Mouse (Mus musculus) CH12.LX (cell line): ENCODE data around the gene Angptl8. TPM values are rescaled to one million over a fixed set of nuclear protein-coding genes. Genes with fewer than 3 reads are reported as not detected.

Experiments
- DNase-seq: peaks from one replicate; pipeline ENCODE4 v3.0.0-alpha.2; 2013; ENCODE audit errors: extremely low read depth
- H3K27ac ChIP-seq: 2 replicates; pipeline ENCODE4 v1.5.1; 2012; ENCODE audit warnings: low read depth, mild to moderate bottlenecking, control low read depth, moderate library complexity; ENCODE audit not compliant: insufficient read depth
- H3K27me3 ChIP-seq: replicated peaks from 2 replicates; pipeline ENCODE3; 2012; ENCODE audit warnings: inconsistent platforms
- H3K36me3 ChIP-seq, 2 experiments: replicated peaks in 1 of 2; 2 replicates each; pipeline versions ENCODE3 to v1.6.1; 2012; ENCODE audit warnings: inconsistent platforms in 1 of 2, low read length in 1 of 2, mild to moderate bottlenecking in 1 of 2, mixed read lengths in 1 of 2, moderate library complexity in 1 of 2; ENCODE audit not compliant: control insufficient read depth in 1 of 2, insufficient read depth in 1 of 2
- H3K4me1 ChIP-seq, 2 experiments: 2 replicates each; pipeline ENCODE4 v1.6.1; 2012; ENCODE audit warnings: inconsistent platforms in 1 of 2, moderate library complexity in 1 of 2; ENCODE audit not compliant: insufficient read depth in 2 of 2, control insufficient read depth in 1 of 2
- H3K4me2 ChIP-seq: 2 replicates; pipeline ENCODE4 v1.6.1; 2012; ENCODE audit warnings: low read depth, mild to moderate bottlenecking, control low read depth; ENCODE audit not compliant: poor library complexity, insufficient read depth, severe bottlenecking
- H3K4me3 ChIP-seq, 3 experiments: fragments of 150-350 bp in 1 of 3; sonication (generic) in 1 of 3; replicated peaks in 1 of 3; 2 replicates each; pipeline versions ENCODE3 to v1.5.1; 2011 to 2012; ENCODE audit warnings: low read depth in 2 of 3, low read length in 2 of 3, mild to moderate bottlenecking in 2 of 3, moderate library complexity in 2 of 3, control low read depth in 1 of 3, improper control_type of control experiment in 1 of 3, inconsistent platforms in 1 of 3, mixed read lengths in 1 of 3; ENCODE audit not compliant: poor library complexity in 1 of 3
- H3K79me2 ChIP-seq: replicated peaks from 2 replicates; pipeline ENCODE4 v1.6.1; 2012; ENCODE audit warnings: mild to moderate bottlenecking, moderate library complexity; ENCODE audit not compliant: control insufficient read depth, poor library complexity, insufficient read depth, severe bottlenecking; ENCODE audit errors: extremely low read depth
- H3K9ac ChIP-seq: 2 replicates; pipeline ENCODE4 v1.6.1; 2012; ENCODE audit warnings: low read depth, mild to moderate bottlenecking, control low read depth, moderate library complexity; ENCODE audit not compliant: insufficient read depth
- H3K9me3 ChIP-seq: replicated peaks from 2 replicates; pipeline ENCODE3; 2012; ENCODE audit warnings: low read length, inconsistent platforms, mixed read lengths
- CHD2 ChIP-seq: IDR thresholded peaks from 2 replicates; pipeline ENCODE4 v1.6.1; 2011; ENCODE audit warnings: low read length, improper control_type of control experiment
- CTCF ChIP-seq, 2 experiments: IDR thresholded peaks in 1 of 2; conservative IDR thresholded peaks in 1 of 2; 2 replicates each; pipeline ENCODE4 v1.5.1; 2011 to 2012; ENCODE audit warnings: low read depth in 2 of 2, low read length in 2 of 2, improper control_type of control experiment in 1 of 2, inconsistent platforms in 1 of 2, mild to moderate bottlenecking in 1 of 2, moderate library complexity in 1 of 2
- NELFE ChIP-seq: IDR thresholded peaks from 2 replicates; pipeline ENCODE4 v1.6.1; 2011; ENCODE audit warnings: low read depth, low read length, improper control_type of control experiment
- RAD21 ChIP-seq: IDR thresholded peaks from 2 replicates; pipeline ENCODE4 v1.6.1; 2011; ENCODE audit warnings: low read depth, mild to moderate bottlenecking, low read length, improper control_type of control experiment, moderate library complexity
- RCOR1 ChIP-seq: conservative IDR thresholded peaks from 2 replicates; pipeline ENCODE4 v1.6.1; 2012; ENCODE audit warnings: low read depth, mild to moderate bottlenecking, inconsistent platforms, low read length, improper control_type of control experiment
- SMC3 ChIP-seq: IDR thresholded peaks from 2 replicates; pipeline ENCODE4 v1.6.1; 2011; ENCODE audit warnings: low read depth, low read length, improper control_type of control experiment
- TCF12 ChIP-seq: IDR thresholded peaks from 2 replicates; pipeline ENCODE4 v1.6.1; 2014; ENCODE audit warnings: low read depth, mild to moderate bottlenecking, inconsistent platforms, low read length, improper control_type of control experiment
- ZC3H11A ChIP-seq: IDR thresholded peaks from 2 replicates; pipeline ENCODE4 v1.6.1; 2012; ENCODE audit warnings: low read depth, mild to moderate bottlenecking, inconsistent platforms, low read length, improper control_type of control experiment
- ZKSCAN1 ChIP-seq: IDR thresholded peaks from 2 replicates; pipeline ENCODE4 v1.6.1; 2012; ENCODE audit warnings: low read depth, inconsistent platforms, low read length, improper control_type of control experiment, borderline replicate concordance
- ZMIZ1 ChIP-seq: IDR thresholded peaks from 2 replicates; pipeline ENCODE4 v1.6.1; 2012; ENCODE audit warnings: low read depth, mild to moderate bottlenecking, inconsistent platforms, low read length, improper control_type of control experiment
- ZNF384 ChIP-seq: IDR thresholded peaks from 2 replicates; pipeline ENCODE4 v1.6.1; 2012; ENCODE audit warnings: low read depth, low read length, improper control_type of control experiment, inconsistent platforms
- dilution Hi-C: fragments of 300-500 bp; cut with MboI; formaldehyde crosslinking; loops from 2 replicates; pipeline ENCODE4 v1.14.3; 2020; ENCODE audit warnings: low sequenced_read_pairs; ENCODE audit not compliant: extremely low pct_unique_long_range_greater_than_20kb, extremely low pct_ligation_motif_present
- in situ Hi-C: fragments of 300-500 bp; cut with MboI; formaldehyde crosslinking; loops from 3 replicates; pipeline ENCODE4 v1.14.3; 2019; ENCODE audit warnings: low sequenced_read_pairs, low pct_ligation_motif_present, low pct_unique_long_range_greater_than_20kb, mixed read lengths
- polyA plus RNA-seq: library from polyadenylated mRNA; unstranded; fragments of >175 nt; gene quantifications from 2 replicates; pipeline ENCODE4 v1.2.1, GENCODE M21; 2012; ENCODE audit warnings: low read depth; ENCODE audit not compliant: insufficient read length
- total RNA-seq, 2 experiments: library from RNA; depleted of rRNA; stranded (reverse); fragments of 300-350 nt in 1 of 2; fragments of >200 nt in 1 of 2; gene quantifications; 2 replicates each; pipeline ENCODE4 v1.2.3; 2012 to 2014

Angptl8 gene
- total and polyA plus RNA-seq, 3 experiments = not detected

DNA sequence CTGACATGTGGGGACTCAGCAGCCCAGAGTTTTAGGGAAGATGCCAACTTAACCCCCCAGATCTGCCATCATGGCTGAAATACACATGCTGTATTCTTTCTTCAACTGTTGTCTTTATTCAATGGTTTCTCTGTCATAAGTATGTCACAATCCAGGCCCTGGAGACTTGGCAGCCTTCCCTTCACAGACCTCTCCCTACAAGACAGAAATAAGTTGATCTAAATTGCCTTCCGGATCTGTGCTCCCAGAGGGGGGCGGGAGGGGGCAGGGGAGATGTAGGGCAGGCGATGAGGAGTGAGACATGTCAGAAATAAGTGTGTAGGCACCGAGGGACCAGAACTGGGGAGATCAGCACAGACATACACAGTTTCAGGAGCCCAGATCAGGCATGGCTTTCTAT, 36.9 kb downstream of the Angptl8 start:
- Histone ChIP-seq H3K4me2 (no peak overlapping the region), H3K36me3 (no peaks in the 10 kb centered on the region), H3K9me3 (no peaks in the 10 kb centered on the region), H3K9ac (no peak overlapping the region), H3K27me3 (peaks cover 55% of the 10 kb centered on the region)
- DNase-seq = no peak
- in situ Hi-C loops = no loop called here
- TF ChIP-seq CTCF (conservative IDR thresholded peaks at IDR 0.05 in 1 of 2, IDR thresholded peaks at IDR 0.05 in 1 of 2; ENCODE audit: low read depth in 2 of 2, low read length in 2 of 2) = no peak
- no peak for TF ChIP-seq ZNF384
- no peak for TF ChIP-seq RCOR1
- TF ChIP-seq ZC3H11A = no peak
- no peak for TF ChIP-seq ZKSCAN1
- TF ChIP-seq NELFE = no peak
- TF ChIP-seq ZMIZ1 = no peak
- no peak for TF ChIP-seq TCF12
- TF ChIP-seq, all 38 proteins: peak for 0
- Histone ChIP-seq H3K27ac (no peak overlapping the region), H3K4me1 (0 out of 4 replicates have a peak, but pooled peaks cover 0 to 2% of the 10 kb centered on the region in 2 experiments), H3K4me3 (no peak overlapping the region), H3K79me2 (no peaks in the 10 kb centered on the region)
- dilution Hi-C loops = no loop called here

DNA sequence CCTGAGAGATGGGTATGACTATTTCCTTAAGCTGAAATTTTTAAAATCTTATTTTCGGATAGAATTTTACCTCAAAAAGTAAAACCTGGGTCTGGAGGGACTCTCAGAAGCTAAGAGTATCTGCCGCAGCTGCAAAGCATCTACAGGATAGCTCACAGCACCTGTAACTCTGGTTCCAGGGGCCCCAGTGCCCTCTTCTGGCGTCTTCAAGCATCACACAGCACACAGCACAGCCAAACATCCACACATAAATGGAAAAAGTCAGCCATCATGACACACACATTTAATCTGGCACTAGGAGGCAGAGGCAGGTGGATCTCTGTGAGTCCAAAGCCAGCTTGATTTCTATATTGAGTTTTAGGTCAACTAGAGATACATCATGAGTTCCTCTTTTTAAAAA, 41.3 kb downstream of the Angptl8 start:
- no peaks in the 10 kb centered on the region for H3K79me2 ChIP-seq
- no peak overlapping the region for H3K4me3 ChIP-seq
- in situ Hi-C loops = no loop called here
- no peak overlapping the region for H3K9ac ChIP-seq
- no peaks in the 10 kb centered on the region for H3K4me1 ChIP-seq
- H3K4me2 ChIP-seq = no peak overlapping the region
- H3K9me3 ChIP-seq = peaks cover 7% of the 10 kb centered on the region
- no peak overlapping the region for H3K27ac ChIP-seq
- DNase-seq = peak; percentile 24
- no peaks in the 10 kb centered on the region for H3K36me3 ChIP-seq
- TF ChIP-seq SMC3 = peak; percentile 14; the same call in 1 of the 2 replicates
- no peak for TF ChIP-seq CHD2
- TF ChIP-seq ZKSCAN1 = no peak
- TF ChIP-seq CTCF (conservative IDR thresholded peaks at IDR 0.05 in 1 of 2, IDR thresholded peaks at IDR 0.05 in 1 of 2; ENCODE audit: low read depth in 2 of 2, low read length in 2 of 2) = peak in 1 of 2 experiments; percentile 56; a peak in 2 of 4 replicates
- TF ChIP-seq RAD21 = peak; percentile 49
- dilution Hi-C loops = no loop called here
- peaks cover 31% of the 10 kb centered on the region for H3K27me3 ChIP-seq

Other genes starting within 250 kb of the Angptl8 start
- gene Timm29, start 242.8 kb upstream of the Angptl8 start, total RNA-seq (2012; rRNA removed) = 12.0 and 16.0 TPM in 2 replicates
- gene Timm29, start 242.8 kb upstream of the Angptl8 start, total RNA-seq (2014; rRNA removed) = 19.1 and 19.5 TPM in 2 replicates
- 29.6 and 34.6 TPM in 2 replicates for gene Timm29, start 242.8 kb upstream of the Angptl8 start, polyA plus RNA-seq
- gene Yipf2, start 242.7 kb upstream of the Angptl8 start, total RNA-seq (2012; rRNA removed) = 13.6 and 17.5 TPM in 2 replicates
- gene Yipf2, start 242.7 kb upstream of the Angptl8 start, total RNA-seq (2014; rRNA removed) = 13.1 and 16.6 TPM in 2 replicates
- gene Yipf2, start 242.7 kb upstream of the Angptl8 start, polyA plus RNA-seq = 17.0 and 21.2 TPM in 2 replicates
- 74.3 and 78.9 TPM in 2 replicates for gene Smarca4, start 219.3 kb upstream of the Angptl8 start, total RNA-seq (2012; rRNA removed)
- 30.7 and 33.8 TPM in 2 replicates for gene Smarca4, start 219.3 kb upstream of the Angptl8 start, total RNA-seq (2014; rRNA removed)
- gene Smarca4, start 219.3 kb upstream of the Angptl8 start, polyA plus RNA-seq = 76.1 and 86.2 TPM in 2 replicates
- gene Ldlr, start 112.0 kb upstream of the Angptl8 start, total RNA-seq (2012; rRNA removed) = 24.9 and 28.2 TPM in 2 replicates
- gene Ldlr, start 112.0 kb upstream of the Angptl8 start, total RNA-seq (2014; rRNA removed) = 18.3 and 24.0 TPM in 2 replicates
- gene Ldlr, start 112.0 kb upstream of the Angptl8 start, polyA plus RNA-seq = 31.0 and 34.7 TPM in 2 replicates
- 83.2 and 91.6 TPM in 2 replicates for gene Spc24, start 75.2 kb upstream of the Angptl8 start, total RNA-seq (2012; rRNA removed)
- gene Spc24, start 75.2 kb upstream of the Angptl8 start, total RNA-seq (2014; rRNA removed) = 77.6 and 82.7 TPM in 2 replicates
- 74.3 and 113 TPM in 2 replicates for gene Spc24, start 75.2 kb upstream of the Angptl8 start, polyA plus RNA-seq
- 1.6 and 2.3 TPM in 2 replicates for gene Kank2, start 36.8 kb upstream of the Angptl8 start, total RNA-seq (2012; rRNA removed)
- gene Kank2, start 36.8 kb upstream of the Angptl8 start, total RNA-seq (2014; rRNA removed) = 0.09 and 0.14 TPM in 2 replicates
- gene Kank2, start 36.8 kb upstream of the Angptl8 start, polyA plus RNA-seq = 0.60 and 0.63 TPM in 2 replicates
- gene Dock6, start 17.1 kb downstream of the Angptl8 start, total RNA-seq (2012; rRNA removed) = 3.3 and 3.4 TPM in 2 replicates
- 0.26 and 0.79 TPM in 2 replicates for gene Dock6, start 17.1 kb downstream of the Angptl8 start, total RNA-seq (2014; rRNA removed)
- 3.6 TPM in 2 replicates for gene Dock6, start 17.1 kb downstream of the Angptl8 start, polyA plus RNA-seq
- gene Rab3d, start 82.7 kb downstream of the Angptl8 start, total RNA-seq (2012; rRNA removed) = 2.0 and 3.7 TPM in 2 replicates
- 0.77 and 0.90 TPM in 2 replicates for gene Rab3d, start 82.7 kb downstream of the Angptl8 start, total RNA-seq (2014; rRNA removed)
- 0.35 and 0.91 TPM in 2 replicates for gene Rab3d, start 82.7 kb downstream of the Angptl8 start, polyA plus RNA-seq
- gene Ccdc159, start 92.0 kb downstream of the Angptl8 start, total RNA-seq (2012; rRNA removed) = not detected in 2 replicates
- gene Ccdc159, start 92.0 kb downstream of the Angptl8 start, total RNA-seq (2014; rRNA removed) = not detected in 2 replicates
- not detected in 2 replicates for gene Ccdc159, start 92.0 kb downstream of the Angptl8 start, polyA plus RNA-seq
- gene Tmem205, start 92.0 kb downstream of the Angptl8 start, total RNA-seq (2012; rRNA removed) = 2.4 and 2.9 TPM in 2 replicates
- 2.4 and 2.9 TPM in 2 replicates for gene Tmem205, start 92.0 kb downstream of the Angptl8 start, total RNA-seq (2014; rRNA removed)
- gene Tmem205, start 92.0 kb downstream of the Angptl8 start, polyA plus RNA-seq = 0.87 and 1.6 TPM in 2 replicates
- gene Plppr2, start 101.5 kb downstream of the Angptl8 start, total RNA-seq (2012; rRNA removed) = not detected in 2 replicates
- not detected in 2 replicates for gene Plppr2, start 101.5 kb downstream of the Angptl8 start, total RNA-seq (2014; rRNA removed)
- not detected in 2 replicates for gene Plppr2, start 101.5 kb downstream of the Angptl8 start, polyA plus RNA-seq
- 4.0 and 4.4 TPM in 2 replicates for gene Swsap1, start 120.2 kb downstream of the Angptl8 start, total RNA-seq (2012; rRNA removed)
- 4.1 and 4.4 TPM in 2 replicates for gene Swsap1, start 120.2 kb downstream of the Angptl8 start, total RNA-seq (2014; rRNA removed)
- gene Swsap1, start 120.2 kb downstream of the Angptl8 start, polyA plus RNA-seq = 2.9 and 3.1 TPM in 2 replicates
- gene Epor, start 128.0 kb downstream of the Angptl8 start, total RNA-seq (2012; rRNA removed) = 0.80 and 2.0 TPM in 2 replicates
- not detected in 2 replicates for gene Epor, start 128.0 kb downstream of the Angptl8 start, total RNA-seq (2014; rRNA removed)
- 0.18 and 0.20 TPM in 2 replicates for gene Epor, start 128.0 kb downstream of the Angptl8 start, polyA plus RNA-seq
- not detected in 2 replicates for gene Rgl3, start 153.9 kb downstream of the Angptl8 start, total RNA-seq (2012; rRNA removed)
- gene Rgl3, start 153.9 kb downstream of the Angptl8 start, total RNA-seq (2014; rRNA removed) = not detected in 2 replicates
- gene Rgl3, start 153.9 kb downstream of the Angptl8 start, polyA plus RNA-seq = not detected in 2 replicates
- gene Ccdc151, start 167.1 kb downstream of the Angptl8 start, total RNA-seq (2012; rRNA removed) = 0.21 and 0.25 TPM in 2 replicates
- gene Ccdc151, start 167.1 kb downstream of the Angptl8 start, total RNA-seq (2014; rRNA removed) = 0.13 and 0.20 TPM in 2 replicates
- gene Ccdc151, start 167.1 kb downstream of the Angptl8 start, polyA plus RNA-seq = 0.16 and 0.23 TPM in 2 replicates
- 144 and 160 TPM in 2 replicates for gene Prkcsh, start 167.3 kb downstream of the Angptl8 start, total RNA-seq (2012; rRNA removed)
- gene Prkcsh, start 167.3 kb downstream of the Angptl8 start, total RNA-seq (2014; rRNA removed) = 65.5 and 72.1 TPM in 2 replicates
- gene Prkcsh, start 167.3 kb downstream of the Angptl8 start, polyA plus RNA-seq = 143 and 148 TPM in 2 replicates
- gene Elavl3, start 216.5 kb downstream of the Angptl8 start, total RNA-seq (2012; rRNA removed) = 0.04 TPM in 1 of 2 replicates, not detected in the other
- gene Elavl3, start 216.5 kb downstream of the Angptl8 start, total RNA-seq (2014; rRNA removed) = not detected in 2 replicates
- gene Elavl3, start 216.5 kb downstream of the Angptl8 start, polyA plus RNA-seq = 0.06 and 0.10 TPM in 2 replicates
- not detected in 2 replicates for gene Gm49318, start 235.7 kb downstream of the Angptl8 start, total RNA-seq (2012; rRNA removed)
- not detected in 2 replicates for gene Gm49318, start 235.7 kb downstream of the Angptl8 start, total RNA-seq (2014; rRNA removed)
- gene Gm49318, start 235.7 kb downstream of the Angptl8 start, polyA plus RNA-seq = not detected in 2 replicates
- gene Zfp653, start 235.9 kb downstream of the Angptl8 start, total RNA-seq (2012; rRNA removed) = 8.9 and 9.0 TPM in 2 replicates
- gene Zfp653, start 235.9 kb downstream of the Angptl8 start, total RNA-seq (2014; rRNA removed) = 9.3 and 10.4 TPM in 2 replicates
- gene Zfp653, start 235.9 kb downstream of the Angptl8 start, polyA plus RNA-seq = 10.1 and 11.4 TPM in 2 replicates
- 57.1 and 59.4 TPM in 2 replicates for gene Ecsit, start 249.9 kb downstream of the Angptl8 start, total RNA-seq (2012; rRNA removed)
- 37.7 and 38.7 TPM in 2 replicates for gene Ecsit, start 249.9 kb downstream of the Angptl8 start, total RNA-seq (2014; rRNA removed)
- 45.2 and 48.5 TPM in 2 replicates for gene Ecsit, start 249.9 kb downstream of the Angptl8 start, polyA plus RNA-seq